Mouse (Mus musculus): Measurements from ENCODE around the gene Pdc. TPM values are rescaled to one million over a fixed set of nuclear protein-coding genes. Genes with fewer than 3 reads are reported as not detected.
"Not testable (repeated sequence)": the region's sequence is repeated elsewhere in the genome, so short reads cannot be mapped to it uniquely, and the experiment has no call there.

The Pdc gene
- polyA plus RNA-seq (2015; fragmentation: Nextera tagmentation; extraction: Ambion mirVana), result not detected in 2 replicates

GRCm38 (mm10) chr1:150319205-150319604 is at the start of gene Pdc:
TSS of gene Pdc (plus strand) at chr1:150319417.
- no peaks in the 10 kb centered on the region for H3K4me1 ChIP-seq (replicated peaks; ENCODE audit: control insufficient read depth, insufficient read depth, low read length)
- 86% methylated on average over 1 of the region's 1 CpGs for WGBS
- H3K9me3 ChIP-seq (ENCODE audit: control insufficient read depth, low read length), result no peaks in the 10 kb centered on the region
- no peak for ATAC-seq (ENCODE audit: low read depth)
- no peaks in the 10 kb centered on the region for H3K27me3 ChIP-seq (ENCODE audit: control insufficient read depth, insufficient read depth, low read depth, low read length)
- no peak within 1 kb of the TSS for H3K9ac ChIP-seq (ENCODE audit: low read length)
- no peak within 1 kb of the TSS for H3K27ac ChIP-seq (ENCODE audit: low read length)
- no peak within 1 kb of the TSS for H3K4me2 ChIP-seq (ENCODE audit: low read depth, low read length)
- H3K4me3 ChIP-seq (ENCODE audit: low read length), result no peak within 1 kb of the TSS
- no peaks in the 10 kb centered on the region for H3K36me3 ChIP-seq (ENCODE audit: control insufficient read depth, insufficient read depth, low read length)

GRCm38 (mm10) chr1:150294051-150294450 is 25.2 kb upstream of the Pdc start:
- not testable (repeated sequence) for H3K9ac ChIP-seq (ENCODE audit: low read length); H3K36me3 ChIP-seq (ENCODE audit: control insufficient read depth, insufficient read depth, low read length); H3K9me3 ChIP-seq (ENCODE audit: control insufficient read depth, low read length); H3K4me1 ChIP-seq (replicated peaks; ENCODE audit: control insufficient read depth, insufficient read depth, low read length); H3K4me2 ChIP-seq (ENCODE audit: low read depth, low read length); ATAC-seq (ENCODE audit: low read depth); H3K27me3 ChIP-seq (ENCODE audit: control insufficient read depth, insufficient read depth, low read depth, low read length); H3K4me3 ChIP-seq (ENCODE audit: low read length); H3K27ac ChIP-seq (ENCODE audit: low read length)
- 80% methylated on average over 3 of the region's 3 CpGs for WGBS

DNA sequence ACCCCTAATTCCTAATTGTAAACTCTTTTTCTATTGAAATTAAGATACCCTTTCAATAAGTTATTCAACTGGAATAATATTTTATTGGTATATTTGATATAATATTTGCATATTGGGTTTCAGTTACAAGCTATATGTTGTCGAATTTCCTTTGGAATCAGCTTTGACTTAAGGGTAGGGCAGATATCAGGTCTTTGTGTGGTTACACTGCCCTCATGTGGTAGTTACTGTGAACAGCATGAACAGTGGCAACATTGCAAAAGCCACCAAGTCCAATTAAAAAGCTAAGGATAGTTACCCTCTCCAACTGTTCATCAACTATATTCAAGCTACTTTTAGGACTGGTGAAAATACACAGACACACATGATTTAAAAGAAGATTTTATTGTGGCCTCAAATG is 11.6 kb upstream of the Pdc start:
- ATAC-seq (ENCODE audit: low read depth), result no peak
- H3K9me3 ChIP-seq (ENCODE audit: control insufficient read depth, low read length), result no peaks in the 10 kb centered on the region
- H3K27ac ChIP-seq (ENCODE audit: low read length), result no peak overlapping the region
- no peaks in the 10 kb centered on the region for H3K36me3 ChIP-seq (ENCODE audit: control insufficient read depth, insufficient read depth, low read length)
- WGBS, result 32% methylated on average over 1 of the region's 1 CpGs
- H3K4me2 ChIP-seq (ENCODE audit: low read depth, low read length), result no peak overlapping the region
- no peaks in the 10 kb centered on the region for H3K4me1 ChIP-seq (replicated peaks; ENCODE audit: control insufficient read depth, insufficient read depth, low read length)
- H3K9ac ChIP-seq (ENCODE audit: low read length), result no peak overlapping the region
- no peak overlapping the region for H3K4me3 ChIP-seq (ENCODE audit: low read length)
- no peaks in the 10 kb centered on the region for H3K27me3 ChIP-seq (ENCODE audit: control insufficient read depth, insufficient read depth, low read depth, low read length)

DNA sequence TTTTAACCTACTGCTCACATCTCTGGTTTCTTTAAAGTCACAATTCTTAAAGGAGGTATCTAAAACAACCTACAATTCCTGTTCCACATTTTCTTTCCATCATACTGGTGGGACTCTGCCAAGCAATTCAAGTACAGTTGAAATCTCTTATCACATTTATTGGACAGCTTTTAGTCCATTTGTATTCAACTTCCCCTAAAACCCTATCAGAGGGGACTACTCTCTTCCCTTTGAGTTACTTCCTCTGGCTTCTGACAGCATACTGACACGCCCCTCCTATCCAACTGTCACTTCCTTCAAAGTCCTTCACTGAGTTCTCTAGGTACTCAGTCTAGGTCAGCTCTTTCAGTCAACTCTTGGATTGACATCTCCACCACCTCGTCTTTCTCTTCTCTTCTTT is 15.9 kb downstream of the Pdc start:
- Histone ChIP-seq H3K36me3 (ENCODE audit: control insufficient read depth, insufficient read depth, low read length) (no peaks in the 10 kb centered on the region), H3K4me1 (replicated peaks; ENCODE audit: control insufficient read depth, insufficient read depth, low read length) (no peaks in the 10 kb centered on the region), H3K4me2 (ENCODE audit: low read depth, low read length) (no peak overlapping the region), H3K27me3 (ENCODE audit: control insufficient read depth, insufficient read depth, low read depth, low read length) (no peaks in the 10 kb centered on the region), H3K27ac (ENCODE audit: low read length) (no peak overlapping the region), H3K4me3 (ENCODE audit: low read length) (no peak overlapping the region), H3K9me3 (ENCODE audit: control insufficient read depth, low read length) (no peaks in the 10 kb centered on the region), H3K9ac (ENCODE audit: low read length) (no peak overlapping the region)
- no peak for ATAC-seq (ENCODE audit: low read depth)
- WGBS, result 69% methylated on average over 2 of the region's 2 CpGs

- no peaks in the 10 kb centered on the region for H3K4me1 ChIP-seq (replicated peaks; ENCODE audit: control insufficient read depth, insufficient read depth, low read length)
- H3K4me2 ChIP-seq (ENCODE audit: low read depth, low read length), result no peak overlapping the region
- H3K27me3 ChIP-seq (ENCODE audit: control insufficient read depth, insufficient read depth, low read depth, low read length), result no peaks in the 10 kb centered on the region
- H3K9ac ChIP-seq (ENCODE audit: low read length), result no peak overlapping the region
- no peak overlapping the region for H3K4me3 ChIP-seq (ENCODE audit: low read length)
- H3K36me3 ChIP-seq (ENCODE audit: control insufficient read depth, insufficient read depth, low read length), result peaks cover 14% of the 10 kb centered on the region
- no peak for ATAC-seq (ENCODE audit: low read depth)
- WGBS, result 67% methylated on average over 1 of the region's 1 CpGs
- H3K9me3 ChIP-seq (ENCODE audit: control insufficient read depth, low read length), result no peaks in the 10 kb centered on the region
- no peak overlapping the region for H3K27ac ChIP-seq (ENCODE audit: low read length)
These were observed 41.6 kb downstream of the Pdc start for GRCm38 (mm10) chr1:150360864-150361263.

- Histone ChIP-seq H3K4me2 (ENCODE audit: low read depth, low read length) (no peak overlapping the region), H3K4me1 (replicated peaks; ENCODE audit: control insufficient read depth, insufficient read depth, low read length) (no peaks in the 10 kb centered on the region), H3K9me3 (ENCODE audit: control insufficient read depth, low read length) (no peaks in the 10 kb centered on the region), H3K9ac (ENCODE audit: low read length) (no peak overlapping the region), H3K36me3 (ENCODE audit: control insufficient read depth, insufficient read depth, low read length) (peaks cover 4% of the 10 kb centered on the region), H3K4me3 (ENCODE audit: low read length) (no peak overlapping the region), H3K27ac (ENCODE audit: low read length) (no peak overlapping the region), H3K27me3 (ENCODE audit: control insufficient read depth, insufficient read depth, low read depth, low read length) (no peaks in the 10 kb centered on the region)
- WGBS, result 77% methylated on average over 3 of the region's 3 CpGs
- no peak for ATAC-seq (ENCODE audit: low read depth)
These were observed 53.7 kb downstream of the Pdc start for GRCm38 (mm10) chr1:150372895-150373294.

- Histone ChIP-seq H3K27ac (ENCODE audit: low read length) (no peak overlapping the region), H3K27me3 (ENCODE audit: control insufficient read depth, insufficient read depth, low read depth, low read length) (no peaks in the 10 kb centered on the region), H3K4me1 (replicated peaks; ENCODE audit: control insufficient read depth, insufficient read depth, low read length) (no peaks in the 10 kb centered on the region), H3K4me2 (ENCODE audit: low read depth, low read length) (no peak overlapping the region), H3K9ac (ENCODE audit: low read length) (no peak overlapping the region), H3K4me3 (ENCODE audit: low read length) (no peak overlapping the region), H3K36me3 (ENCODE audit: control insufficient read depth, insufficient read depth, low read length) (peaks cover 4% of the 10 kb centered on the region), H3K9me3 (ENCODE audit: control insufficient read depth, low read length) (no peaks in the 10 kb centered on the region)
- 85% methylated on average over 2 of the region's 2 CpGs for WGBS
- no peak for ATAC-seq (ENCODE audit: low read depth)
These were observed 55.0 kb downstream of the Pdc start for GRCm38 (mm10) chr1:150374247-150374646.

Other genes starting within 250 kb of the Pdc start
- 0.10 and 0.15 TPM in 2 replicates for gene Ptgs2, start 219.4 kb upstream of the Pdc start, polyA plus RNA-seq (2015; fragmentation: Nextera tagmentation; extraction: Ambion mirVana)
- 128 and 157 TPM in 2 replicates for gene Tpr, start 73.4 kb downstream of the Pdc start, polyA plus RNA-seq (2015; fragmentation: Nextera tagmentation; extraction: Ambion mirVana)
- gene Odr4, start 73.7 kb downstream of the Pdc start, polyA plus RNA-seq (2015; fragmentation: Nextera tagmentation; extraction: Ambion mirVana), result 34.3 and 38.9 TPM in 2 replicates
- gene Prg4, start 146.7 kb downstream of the Pdc start, polyA plus RNA-seq (2015; fragmentation: Nextera tagmentation; extraction: Ambion mirVana), result 0.31 and 0.48 TPM in 2 replicates

All from lung, embryonic 16.5 days (tissue).